Mouse (Mus musculus) testis, adult 10 weeks (tissue): Measurements from ENCODE around the gene Olfr1396. TPM values are rescaled to one million over a fixed set of nuclear protein-coding genes. Genes with fewer than 3 reads are reported as not detected.

Experiments
- polyA plus RNA-seq: library from polyadenylated mRNA; stranded (reverse); fragments of 350-450 nt; fragmentation: Illumina TruSeq; extraction: RNeasy Lipid Tissue Mini Kit (QIAGEN cat#74804); gene quantifications from one replicate; pipeline ENCODE4 v1.2.3, GENCODE M21; 2014; ENCODE audit warnings: low read depth, low replicate concordance

The Olfr1396 gene
- polyA plus RNA-seq: not detected

DNA sequence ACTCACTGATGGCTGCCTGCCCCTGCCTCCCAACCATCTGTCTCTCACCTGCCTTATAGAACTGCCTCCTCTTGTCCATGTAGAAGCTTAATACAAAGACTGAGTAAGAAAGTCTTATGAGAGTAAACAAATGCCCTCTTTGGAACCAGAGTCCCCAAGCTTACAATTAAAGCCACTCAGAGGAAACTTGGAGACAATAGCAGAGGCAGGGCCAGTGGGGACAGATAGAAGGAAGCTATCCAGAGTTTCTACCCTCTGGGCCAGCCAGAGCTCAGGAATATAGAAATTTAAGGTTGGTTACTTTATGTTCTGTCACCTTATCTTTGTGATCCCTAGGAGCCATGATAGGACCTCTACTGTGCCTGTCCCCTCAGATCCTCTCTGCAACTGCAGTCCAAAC is at the start of gene Olfr1396:
Olfr1396 (minus strand) TSS at position 101 of the 400 bp plus-strand sequence.

DNA sequence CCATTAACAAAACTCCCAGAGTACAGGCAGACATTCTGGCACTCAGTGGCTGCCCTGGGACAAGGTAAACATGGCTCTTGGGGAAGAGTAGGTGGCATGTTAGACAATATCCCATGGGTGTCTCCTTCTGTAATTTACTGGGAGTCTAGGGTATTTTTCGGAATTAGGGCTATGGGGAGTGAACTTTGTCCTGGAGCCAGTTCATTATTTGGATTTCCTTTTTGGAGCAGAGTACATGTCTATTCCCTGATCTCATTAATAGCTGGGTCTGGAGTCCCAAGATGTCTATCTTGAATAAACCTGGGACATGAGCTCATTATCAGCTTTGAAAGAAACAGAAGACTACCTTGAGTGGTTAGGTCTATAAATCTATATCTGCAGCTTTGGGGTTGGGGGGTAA is 39.4 kb upstream of the Olfr1396 start, which contains the start of gene Olfr1394:
Olfr1394 (plus strand) TSS at position 301 of the 400 bp plus-strand sequence.

DNA sequence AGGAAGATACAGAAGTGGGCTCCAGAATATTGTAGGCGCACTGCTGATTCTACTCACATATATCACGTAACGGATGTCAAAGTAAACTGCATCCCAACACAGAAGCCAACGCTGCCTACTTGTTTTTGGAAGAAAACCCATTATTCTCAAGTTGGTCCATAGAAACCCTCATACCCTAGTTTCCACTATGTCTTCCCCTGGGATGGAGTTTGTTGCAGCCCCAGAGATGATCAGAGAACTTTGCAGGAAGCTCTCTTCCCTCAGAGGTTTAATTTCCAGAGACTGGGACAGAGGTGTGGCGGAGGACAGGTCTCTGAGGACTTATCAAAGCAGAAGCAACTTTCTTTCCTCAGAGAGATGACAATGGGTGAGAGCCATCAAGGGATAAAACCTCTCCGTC is 27.3 kb upstream of the Olfr1396 start, which contains the start of gene Olfr1395:
Olfr1395 (plus strand) TSS at position 301 of the 400 bp plus-strand sequence.

DNA sequence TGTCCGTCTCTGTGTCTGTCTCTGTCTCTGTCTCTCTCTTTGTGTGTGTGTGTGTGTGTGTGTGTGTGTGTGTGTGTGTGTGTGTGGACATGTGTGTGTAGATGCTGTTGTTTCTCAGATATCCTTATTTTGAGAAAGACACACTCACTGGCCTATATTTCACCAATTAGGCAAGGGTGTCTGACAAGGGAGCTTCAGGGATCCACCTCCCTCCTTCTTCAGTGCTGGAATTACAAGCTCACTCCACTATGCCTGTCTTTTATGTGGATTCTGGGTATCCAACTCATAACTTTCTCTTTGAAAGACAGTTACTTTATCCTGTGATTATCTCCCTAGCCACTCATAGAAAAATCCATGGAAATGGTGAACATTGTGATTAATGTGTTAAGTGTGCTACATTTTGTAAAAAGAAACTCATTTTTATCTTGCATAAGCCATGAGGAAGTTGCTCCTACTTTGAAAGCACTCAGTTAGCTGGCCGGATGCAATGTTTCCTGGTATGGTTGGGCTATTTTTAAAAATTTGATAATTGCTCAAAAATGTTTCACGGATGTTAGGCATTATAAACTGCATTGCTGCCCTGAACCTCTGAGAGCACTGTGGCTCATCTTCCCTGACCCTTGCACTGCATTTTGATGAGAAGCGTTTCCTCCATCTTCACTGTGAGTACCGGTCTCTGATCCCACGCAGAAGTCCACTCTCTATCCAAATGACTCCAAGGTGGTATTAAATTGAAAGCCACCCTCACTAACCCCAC is 38.5 kb downstream of the Olfr1396 start, which contains the start of gene Ifi47:
Ifi47 (plus strand) TSS at position 587 of the 757 bp plus-strand sequence.

DNA sequence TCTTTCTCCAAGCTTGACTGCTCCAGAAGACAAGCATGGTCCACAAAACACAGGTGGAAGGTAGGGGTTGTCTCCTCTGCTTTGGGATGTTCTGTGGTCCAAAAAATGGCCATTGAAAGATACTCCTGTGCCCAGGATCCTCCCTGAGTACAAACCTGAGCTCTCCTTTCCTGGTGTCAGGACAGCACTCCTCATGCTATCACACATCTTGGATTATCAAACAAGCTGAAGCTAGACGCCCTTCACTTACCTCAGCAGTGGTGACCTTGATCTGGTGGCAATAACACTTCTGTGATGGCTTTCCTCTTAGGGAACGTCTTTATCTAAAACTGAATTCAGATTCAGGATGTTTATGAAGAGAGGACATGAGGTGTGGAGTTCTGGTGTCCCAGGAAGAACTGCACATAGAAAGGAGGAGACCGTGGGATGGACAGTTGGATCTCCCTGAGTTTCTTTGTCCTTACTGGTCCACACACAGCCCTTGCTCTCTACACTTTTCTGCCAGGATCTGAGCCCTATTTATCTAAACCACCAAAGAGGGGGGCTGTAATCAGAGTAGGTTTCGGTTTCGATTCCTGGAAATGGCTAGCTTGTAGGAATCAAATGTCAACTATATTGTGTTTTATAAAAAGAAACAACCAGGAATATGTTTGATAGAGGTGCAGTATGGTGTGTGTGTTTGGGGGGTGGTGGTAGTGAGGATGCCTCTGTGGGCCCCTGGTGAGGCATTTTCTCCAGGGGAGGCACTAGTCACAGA is 50.8 kb downstream of the Olfr1396 start, which contains the start of gene Tgtp2:
Tgtp2 (minus strand) TSS at position 494 of the 757 bp plus-strand sequence.

Other genes starting within 250 kb of the Olfr1396 start
- 3.2 TPM for gene Irgm1, start 243.2 kb downstream of the Olfr1396 start, polyA plus RNA-seq
- gene Gm5431, start 212.7 kb downstream of the Olfr1396 start, polyA plus RNA-seq: 0.28 TPM
- 0.36 TPM for gene Psme2b, start 168.7 kb downstream of the Olfr1396 start, polyA plus RNA-seq
- gene Olfr56, start 136.0 kb downstream of the Olfr1396 start, polyA plus RNA-seq: 0.07 TPM
- gene 9930111J21Rik1, start 135.5 kb downstream of the Olfr1396 start, polyA plus RNA-seq: 0.11 TPM
- 0.48 TPM for gene Gm12185, start 122.6 kb downstream of the Olfr1396 start, polyA plus RNA-seq
- 2.4 TPM for gene Tgtp1, start 120.7 kb downstream of the Olfr1396 start, polyA plus RNA-seq
- gene 9930111J21Rik2, start 63.6 kb downstream of the Olfr1396 start, polyA plus RNA-seq: 3.4 TPM
- gene Tgtp2, start 50.7 kb downstream of the Olfr1396 start, polyA plus RNA-seq: 2.4 TPM
- gene Ifi47, start 38.3 kb downstream of the Olfr1396 start, polyA plus RNA-seq: 1.4 TPM
- not detected for gene Olfr1395, start 27.4 kb upstream of the Olfr1396 start, polyA plus RNA-seq
- gene Olfr1394, start 39.5 kb upstream of the Olfr1396 start, polyA plus RNA-seq: not detected
- gene Btnl9, start 72.3 kb upstream of the Olfr1396 start, polyA plus RNA-seq: 0.04 TPM
- 143 TPM for gene Zfp62, start 88.4 kb upstream of the Olfr1396 start, polyA plus RNA-seq
- 5.2 TPM for gene Mgat1, start 129.3 kb upstream of the Olfr1396 start, polyA plus RNA-seq
- 2.3 TPM for gene Olfr1393, start 163.4 kb upstream of the Olfr1396 start, polyA plus RNA-seq
- gene Olfr1392, start 170.4 kb upstream of the Olfr1396 start, polyA plus RNA-seq: 1.9 TPM
- gene Olfr10, start 189.9 kb upstream of the Olfr1396 start, polyA plus RNA-seq: not detected
- gene Olfr1391, start 207.9 kb upstream of the Olfr1396 start, polyA plus RNA-seq: not detected
- gene Olfr1390, start 220.3 kb upstream of the Olfr1396 start, polyA plus RNA-seq: not detected